Mouse (Mus musculus): ENCODE results near the gene Sdc4.

The Sdc4 gene

DNA sequence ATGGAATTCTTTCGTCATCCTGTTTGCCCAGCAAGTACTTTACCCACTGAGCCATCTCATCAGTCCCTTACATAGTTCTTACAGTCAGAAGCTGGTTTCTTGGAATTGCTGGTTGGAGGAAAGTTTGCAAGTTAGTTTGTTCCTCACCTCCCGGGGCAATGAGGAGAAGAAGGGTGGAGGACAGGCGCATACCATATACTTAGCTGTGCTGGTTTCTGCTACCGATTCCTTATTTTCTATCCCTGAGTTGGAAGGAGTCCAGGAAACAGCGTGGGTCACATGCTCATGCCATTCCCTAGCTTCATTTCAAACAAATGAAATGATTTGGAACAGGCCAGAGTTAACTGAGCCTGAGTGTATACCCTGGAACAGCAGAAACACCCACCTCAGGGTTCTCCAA is 5.2 kb upstream of the Sdc4 start:
- DNase-seq: no peak

DNA sequence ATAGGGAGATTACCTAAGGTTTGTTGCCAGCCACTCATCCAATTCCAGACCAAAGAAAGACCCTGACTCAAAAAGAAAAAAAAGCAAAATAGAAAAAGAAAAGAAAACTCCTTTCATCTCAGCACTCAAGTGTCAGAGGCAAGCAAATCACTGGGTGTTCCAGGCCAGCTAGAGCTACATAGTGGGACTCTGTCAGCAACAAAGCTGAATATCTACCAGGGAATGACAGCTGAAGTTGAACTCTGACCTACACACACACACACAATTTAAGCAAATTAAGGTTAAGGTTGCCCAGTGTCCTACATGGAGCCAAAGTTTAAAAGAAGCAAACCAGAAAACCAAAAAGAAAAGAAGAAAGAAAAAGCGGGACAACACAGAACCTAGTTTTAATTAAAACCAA is 4.5 kb upstream of the Sdc4 start:
- no peak for DNase-seq

DNA sequence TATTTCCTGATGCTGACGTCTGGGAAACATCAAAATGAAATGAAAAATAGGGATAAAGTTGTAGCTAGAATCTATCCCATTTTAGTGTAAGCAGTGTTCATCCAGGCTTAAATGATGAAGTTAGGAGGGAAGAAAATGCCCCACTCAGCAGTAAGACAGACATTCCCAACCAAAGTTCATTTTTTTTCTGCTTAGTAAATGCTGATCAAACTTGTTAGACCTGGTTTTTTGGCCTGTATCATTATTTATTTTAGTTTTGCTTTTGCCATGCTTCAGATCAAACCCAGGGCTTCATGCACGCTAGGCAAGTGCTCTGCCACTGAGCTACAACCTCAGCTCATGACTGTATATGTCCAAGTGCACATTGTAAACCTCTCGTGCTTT is 2.4 kb upstream of the Sdc4 start:
- DNase-seq: no peak

DNA sequence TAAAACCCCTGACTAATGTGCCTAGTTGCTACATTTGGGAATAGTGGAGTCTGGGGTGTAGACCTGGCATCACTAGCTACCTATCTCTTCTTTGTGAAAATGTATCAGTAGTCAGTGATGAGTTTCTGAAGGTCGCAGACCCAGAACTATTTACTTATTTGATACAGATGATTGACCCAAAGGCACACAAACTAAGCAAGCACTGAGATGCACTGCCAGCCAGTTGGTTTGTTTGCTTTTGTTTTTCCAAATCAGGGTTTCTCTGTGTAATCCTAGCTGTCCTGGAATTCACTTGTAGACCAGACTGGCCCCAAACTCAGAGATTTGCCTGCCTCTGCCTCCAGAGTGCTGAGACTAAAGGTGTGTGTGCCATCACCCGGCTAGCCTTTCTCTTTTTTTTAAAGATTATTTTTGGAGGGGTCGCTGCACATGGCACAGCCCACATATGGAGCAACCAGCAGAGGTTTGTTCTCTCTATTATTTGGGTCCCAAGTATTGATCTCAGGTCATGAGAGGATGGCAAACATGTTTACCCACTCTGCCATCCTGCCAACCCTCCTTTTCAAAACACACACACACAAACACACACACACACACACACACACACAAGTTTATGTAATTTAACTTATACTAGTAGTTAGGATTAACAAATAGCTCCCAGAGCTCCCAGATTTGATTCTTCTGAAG is 1.9 kb upstream of the Sdc4 start:
- DNase-seq: no peak

- no peak for DNase-seq
These were observed 1.0 kb upstream of the Sdc4 start for GRCm38 (mm10) chr2:164444701-164445100.

DNA sequence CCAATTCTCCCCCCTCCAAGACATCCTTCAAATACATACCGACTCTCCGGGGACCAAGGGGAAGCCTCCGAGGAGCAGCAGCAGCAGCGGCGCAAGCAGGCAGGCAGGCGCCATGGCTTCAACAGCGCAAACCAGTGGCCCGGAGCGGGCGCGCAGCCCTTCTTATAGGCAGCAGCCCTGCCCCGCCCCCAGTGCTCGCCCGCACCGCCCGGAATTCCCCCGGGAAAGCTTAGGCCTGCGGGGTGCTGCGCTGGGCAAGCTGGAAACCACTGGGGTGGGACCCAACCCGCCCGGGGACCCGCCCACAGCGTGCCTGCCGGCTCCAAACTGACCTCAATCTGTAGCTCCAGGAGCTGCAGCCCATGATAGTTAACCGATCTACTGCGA is 643 bp downstream of the Sdc4 start:
- no peak for DNase-seq

- no peak for DNase-seq
These were observed 1.2 kb downstream of the Sdc4 start for GRCm38 (mm10) chr2:164442315-164443050.

GRCm38 (mm10) chr2:164441731-164442130 is 2.0 kb downstream of the Sdc4 start:
- DNase-seq: no peak

- no peak for DNase-seq
These were observed 2.5 kb downstream of the Sdc4 start for GRCm38 (mm10) chr2:164441155-164441554.

GRCm38 (mm10) chr2:164440314-164440713 is 3.4 kb downstream of the Sdc4 start:
- no peak for DNase-seq

DNA sequence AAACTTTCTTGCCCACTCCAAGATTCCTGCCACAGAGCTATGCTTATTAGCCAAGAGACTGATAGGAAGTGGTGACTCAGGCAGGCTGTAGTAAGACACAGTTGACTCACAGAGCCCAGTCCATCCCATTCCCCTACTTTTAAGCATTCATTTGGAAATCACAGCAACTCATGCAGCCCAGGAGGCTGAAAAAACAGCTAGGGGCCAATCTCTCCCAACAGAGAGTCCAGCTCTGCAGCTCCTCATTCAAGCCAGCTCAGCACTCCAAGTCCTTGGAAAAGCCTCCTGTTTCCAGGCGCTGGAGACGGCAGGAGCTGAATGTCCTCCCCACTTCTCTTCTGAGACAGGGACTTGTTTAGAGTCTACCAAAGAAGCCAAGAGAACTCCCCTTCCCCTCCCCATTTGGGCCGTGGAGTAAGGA is 4.7 kb downstream of the Sdc4 start:
- no peak for DNase-seq

DNA sequence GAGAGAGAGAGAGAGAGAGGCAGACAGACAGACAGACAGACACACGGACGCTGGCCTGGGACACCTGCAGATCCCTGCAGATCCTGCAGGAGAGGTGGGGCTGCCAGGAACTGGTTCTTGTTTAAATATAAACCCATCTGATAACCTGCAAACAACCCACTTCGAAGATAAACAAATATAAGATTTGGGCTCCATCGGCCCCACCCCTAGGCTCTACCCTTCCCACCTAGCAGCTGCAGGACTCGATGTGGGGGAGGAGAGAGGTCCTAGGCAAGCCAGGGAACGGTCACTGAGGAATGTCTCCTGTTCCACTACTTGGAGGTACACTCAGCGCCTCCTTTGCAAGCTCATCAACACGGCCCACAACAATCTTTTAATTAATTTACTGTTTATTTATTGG is 5.4 kb downstream of the Sdc4 start:
- DNase-seq: no peak

DNA sequence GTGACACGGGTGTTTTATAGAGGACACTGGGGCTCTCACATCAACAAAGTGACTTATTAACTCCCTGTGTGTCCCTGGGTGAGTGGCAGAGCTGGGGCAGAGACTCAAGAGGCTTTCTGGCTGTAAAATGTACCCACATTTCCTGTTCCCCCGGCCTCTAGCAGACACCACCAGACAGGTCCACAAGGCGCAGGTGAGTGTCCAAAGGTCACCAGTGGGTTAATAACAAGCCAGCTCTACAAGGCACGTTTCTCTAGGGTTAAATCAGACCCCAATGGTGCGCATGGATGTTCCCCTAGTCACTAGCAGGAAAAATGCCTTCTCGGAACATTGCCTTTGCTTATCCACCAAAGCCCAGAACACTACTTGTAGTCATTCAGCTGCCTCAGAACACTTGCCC is 6.0 kb downstream of the Sdc4 start:
- no peak for DNase-seq

GRCm38 (mm10) chr2:164436961-164437360 is 6.7 kb downstream of the Sdc4 start:
- DNase-seq: no peak

GRCm38 (mm10) chr2:164436215-164436913 is 7.3 kb downstream of the Sdc4 start:
- no peak for DNase-seq

DNA sequence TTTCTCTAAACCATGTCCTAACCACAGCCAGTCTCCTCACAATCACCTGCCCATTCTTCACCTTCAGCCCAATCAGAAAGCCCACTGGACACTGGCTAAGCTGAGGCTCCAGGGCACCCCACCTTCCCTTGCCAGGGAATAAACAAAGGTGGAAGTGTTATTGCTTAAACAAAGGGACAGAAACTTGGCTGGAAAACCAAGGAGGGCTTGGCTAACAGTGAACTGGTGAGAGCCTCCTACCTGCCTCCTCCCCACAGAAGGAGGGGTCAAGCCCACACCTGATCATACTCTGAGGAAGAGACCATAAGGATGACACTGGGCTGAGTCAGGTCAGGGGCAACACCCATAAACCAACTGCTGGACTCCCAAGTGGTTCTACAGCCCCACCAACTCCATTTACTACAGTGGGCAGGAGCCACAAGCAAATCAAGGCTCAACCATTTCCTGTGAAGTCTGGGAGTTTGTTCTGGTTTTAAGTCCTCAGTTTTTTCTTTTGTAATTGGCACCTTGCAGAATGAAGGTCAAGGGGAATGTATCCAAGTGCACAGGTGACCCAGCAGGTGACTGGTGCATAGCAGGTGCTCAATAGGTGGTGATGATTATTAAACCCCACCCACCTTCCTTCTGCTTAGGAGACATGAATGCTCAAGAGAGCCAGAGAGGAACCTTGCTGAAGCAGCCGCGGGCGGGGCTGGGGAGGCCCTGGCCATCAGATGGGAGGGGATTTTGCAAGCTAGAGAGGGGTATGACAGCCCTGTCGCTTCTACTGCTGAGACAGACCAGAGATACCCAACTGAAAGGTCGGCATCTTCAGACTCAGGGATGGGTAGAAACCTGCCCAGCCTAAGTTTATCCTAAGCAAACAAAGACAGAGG is 8.2 kb downstream of the Sdc4 start:
- DNase-seq: no peak

- DNase-seq: no peak
These were observed 9.0 kb downstream of the Sdc4 start for GRCm38 (mm10) chr2:164434681-164435080.

GRCm38 (mm10) chr2:164433278-164433895 is 10.3 kb downstream of the Sdc4 start:
- DNase-seq: no peak

DNA sequence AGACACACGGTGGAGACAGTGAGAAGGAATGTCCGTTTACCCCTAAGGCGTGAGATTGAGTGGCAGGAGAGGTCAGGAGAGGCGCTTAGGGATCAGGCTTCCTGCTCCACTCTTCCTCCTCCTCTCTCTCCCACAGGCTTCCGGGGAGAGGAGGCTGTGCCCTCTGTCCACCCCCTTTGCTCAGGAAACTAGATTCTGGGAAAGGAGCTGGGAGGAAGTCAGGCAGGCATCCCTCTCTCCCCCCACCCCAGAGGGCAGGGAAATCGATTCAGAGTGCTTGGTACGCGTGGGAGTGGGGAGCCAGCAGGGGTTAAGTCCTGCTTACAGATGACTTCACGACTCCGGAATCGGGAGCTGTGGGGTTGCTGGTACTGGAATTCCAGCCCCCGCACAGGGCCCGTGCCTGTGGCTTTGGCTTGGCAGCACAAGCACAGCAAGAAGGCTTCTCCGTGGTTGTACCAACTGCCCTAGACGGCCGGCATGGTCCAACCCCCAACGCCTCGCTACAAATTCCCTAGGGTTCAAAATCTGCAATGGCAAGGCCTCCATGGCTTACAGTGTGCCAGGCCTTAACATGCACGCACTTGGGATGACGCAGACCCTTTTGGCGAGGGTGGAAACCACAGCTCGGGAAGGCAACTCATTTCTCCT is 11.0 kb downstream of the Sdc4 start:
- DNase-seq: no peak

GRCm38 (mm10) chr2:164431676-164432465 is 11.8 kb downstream of the Sdc4 start:
- DNase-seq: no peak

DNA sequence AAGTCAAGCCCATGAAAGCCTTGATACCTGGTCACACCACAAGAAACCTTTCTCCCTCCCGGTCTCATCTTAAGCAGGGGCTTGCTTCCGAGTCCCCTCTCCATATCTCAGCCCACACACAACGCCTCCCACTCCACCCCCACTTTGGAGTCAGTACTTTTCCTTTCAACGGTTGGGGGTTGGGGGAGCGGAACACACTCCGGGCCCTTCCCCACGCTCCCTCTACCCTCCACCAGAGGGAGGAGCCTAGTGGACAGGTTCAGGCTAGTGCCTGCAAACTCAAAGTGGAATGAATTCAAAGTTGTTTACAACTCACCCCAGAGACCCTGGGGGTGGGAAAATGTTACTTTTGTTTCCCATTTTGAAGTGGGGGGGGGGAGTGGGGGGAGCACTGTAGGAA is 13.0 kb downstream of the Sdc4 start:
- DNase-seq: no peak
